Mouse (Mus musculus): ENCODE measurements around the gene Eif1ad.
"Not testable (repeated sequence)": the region's sequence is repeated elsewhere in the genome, so short reads cannot be mapped to it uniquely, and the experiment has no call there.

The Eif1ad gene

DNA sequence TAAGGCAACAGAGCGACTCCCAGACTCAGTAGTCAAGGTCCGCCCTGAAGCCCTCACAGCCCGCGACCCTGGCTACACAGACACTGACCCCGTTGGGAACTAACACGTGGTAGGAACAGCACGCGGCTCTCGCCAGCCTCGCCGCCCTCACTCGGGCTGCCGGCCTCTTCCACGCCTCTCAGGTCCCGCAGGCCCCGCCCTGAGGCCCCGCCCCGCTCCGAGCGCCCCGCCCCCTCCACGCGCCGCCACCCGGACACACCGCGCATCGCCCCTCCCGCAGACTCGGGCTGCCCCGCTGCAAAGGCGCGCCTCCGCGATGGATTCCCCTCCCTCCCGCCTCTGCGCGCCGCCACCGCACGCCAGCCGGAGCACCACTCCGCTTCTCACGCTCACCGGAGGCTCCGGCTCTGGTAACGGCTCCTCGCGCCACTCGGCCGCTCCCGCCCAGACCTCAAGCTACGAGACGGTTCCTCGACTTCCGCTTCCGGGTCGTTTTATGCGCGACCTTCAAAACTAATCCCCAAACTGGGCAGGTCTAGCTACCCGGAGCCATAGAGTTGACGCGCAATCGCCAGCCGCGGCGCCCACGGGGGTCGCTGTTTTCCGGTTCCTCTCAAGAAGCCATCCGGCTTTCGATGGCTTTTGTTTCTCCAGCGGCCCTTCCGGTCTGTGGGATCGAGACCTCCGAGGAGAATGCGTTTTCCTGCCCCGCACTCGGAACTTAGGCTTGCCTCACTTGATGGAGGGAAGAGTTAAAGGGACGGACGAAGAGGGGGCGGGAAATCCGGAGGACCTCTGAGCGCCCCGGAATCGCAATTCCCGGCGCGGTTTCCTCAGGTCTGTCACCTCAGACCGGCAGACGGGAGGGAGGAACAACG lies at the start of gene Eif1ad:
TSS of gene Eif1ad (plus strand) at position 567 of the 878 bp plus-strand sequence.
- peak; percentile 95 for DNase-seq

DNA sequence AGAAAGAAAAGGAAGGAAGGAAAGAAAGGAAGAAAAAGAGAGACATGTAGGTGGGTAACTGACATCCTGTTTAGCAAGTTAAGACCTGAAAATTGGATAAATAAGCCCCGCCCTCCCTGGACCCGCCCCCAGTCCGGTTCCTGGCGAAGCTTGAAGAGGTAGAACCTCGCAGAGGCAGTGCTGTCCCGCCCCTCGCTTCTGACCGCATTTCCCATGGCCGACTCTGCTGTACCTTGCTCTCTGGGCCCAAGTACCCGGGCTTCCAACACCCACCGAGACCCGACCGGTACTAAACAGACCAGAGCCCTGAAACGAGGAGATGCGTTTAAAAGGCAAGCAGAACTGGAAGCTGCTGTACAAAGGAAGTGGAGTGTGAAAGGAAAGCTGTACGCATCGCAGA lies 42.7 kb upstream of the Eif1ad start:
- DNase-seq, result no peak

DNA sequence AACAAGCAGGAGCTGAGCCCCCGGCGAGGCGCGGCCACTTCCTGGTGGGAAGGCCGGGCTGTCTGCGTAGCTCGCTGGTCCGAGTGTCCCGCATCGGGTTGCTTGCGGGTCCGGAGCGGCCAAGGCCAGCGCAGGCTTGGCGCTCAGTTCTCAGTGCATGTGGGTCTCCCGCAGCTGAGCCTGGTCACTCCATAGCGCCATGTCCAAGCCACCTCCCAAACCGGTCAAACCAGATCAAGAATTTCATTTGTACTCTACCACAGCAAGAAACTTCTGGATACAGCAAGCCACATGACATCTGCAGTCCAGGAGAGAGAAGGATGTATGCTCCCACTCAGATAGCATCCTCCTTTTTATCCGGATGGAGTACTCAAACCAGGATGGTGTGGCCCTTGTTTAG lies 38.6 kb upstream of the Eif1ad start:
- DNase-seq, result no peak

DNA sequence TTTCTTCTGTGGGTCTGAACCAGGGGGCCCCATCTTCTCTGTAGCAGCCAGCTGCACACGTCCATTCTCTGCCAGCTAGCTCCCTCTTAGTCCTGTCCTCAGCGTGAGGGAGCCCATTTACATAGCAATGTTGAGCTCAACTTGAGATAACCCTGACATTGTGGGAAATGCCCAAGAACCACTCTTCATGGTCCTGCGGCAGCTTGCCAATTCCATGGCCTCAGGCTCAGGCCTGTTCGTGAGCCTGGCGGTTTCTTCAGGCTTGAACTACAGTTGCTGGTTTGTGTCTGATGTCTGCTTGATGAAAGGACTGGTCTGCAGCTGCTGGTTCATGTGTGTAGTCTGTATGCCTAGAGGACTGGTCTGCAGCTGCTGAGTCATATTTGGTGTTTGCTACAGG lies 31.8 kb upstream of the Eif1ad start:
- no peak for DNase-seq

DNA sequence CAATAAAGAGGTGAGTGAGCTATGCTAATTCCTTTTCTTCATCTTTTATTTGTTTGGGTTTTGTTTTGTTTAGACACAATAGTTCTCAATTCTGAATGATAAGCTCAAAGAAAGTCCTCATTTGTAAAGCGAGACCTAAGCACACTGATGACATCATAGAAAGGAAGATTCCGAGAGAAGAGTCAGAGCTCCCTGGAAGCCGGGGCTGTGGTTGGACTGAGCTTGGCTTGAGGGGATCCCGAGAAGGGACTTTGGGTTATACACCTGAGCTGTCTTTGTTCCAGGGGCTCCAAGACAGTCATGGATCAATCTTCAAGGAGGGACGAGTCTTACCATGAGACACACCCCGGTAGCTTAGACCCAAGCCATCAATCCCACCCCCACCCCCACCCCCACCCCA lies 31.1 kb upstream of the Eif1ad start, which contains the start of gene Catsper1:
TSS of gene Catsper1 (plus strand) at position 301 of the 400 bp plus-strand sequence.
- no peak for DNase-seq

DNA sequence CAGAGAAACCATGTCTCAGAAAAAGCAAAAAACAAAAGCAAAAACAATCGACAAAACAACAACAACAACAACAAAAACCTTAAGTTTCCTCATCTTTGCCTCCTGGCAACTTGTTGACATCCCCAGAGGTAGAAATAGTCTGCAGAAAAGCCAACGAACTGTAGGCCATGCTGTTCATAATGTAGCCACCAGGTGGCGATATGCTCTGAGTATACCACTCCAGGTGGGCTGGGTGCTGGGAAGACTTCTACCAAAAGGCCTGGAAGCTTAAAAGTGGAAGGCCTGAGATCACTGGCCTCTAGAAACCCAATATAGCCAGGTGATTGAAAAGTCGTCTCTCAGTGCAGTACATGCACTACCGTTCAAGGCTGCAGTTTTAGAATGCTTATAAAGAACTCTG lies 28.6 kb upstream of the Eif1ad start:
- DNase-seq, result peak; percentile 50

DNA sequence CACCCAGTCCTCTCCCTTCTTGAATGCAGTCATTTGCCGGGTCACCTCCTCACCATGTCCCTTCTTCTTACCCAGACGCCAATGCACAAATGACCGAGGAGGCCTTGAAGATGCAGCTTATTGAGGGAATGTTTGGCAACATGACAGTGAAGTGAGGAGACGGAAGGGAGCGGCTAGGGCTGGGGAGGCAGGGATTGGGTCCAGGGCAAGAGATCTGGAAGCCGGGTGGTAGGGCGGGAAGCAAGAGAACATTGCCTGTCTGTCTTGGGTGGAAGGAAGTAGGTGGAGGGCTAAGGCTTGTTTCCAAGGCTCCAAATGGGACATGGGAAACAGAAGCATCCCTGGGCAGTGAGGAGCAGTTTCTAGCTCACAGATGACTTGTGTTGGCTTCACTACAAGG lies 25.2 kb upstream of the Eif1ad start:
- no peak for DNase-seq

DNA sequence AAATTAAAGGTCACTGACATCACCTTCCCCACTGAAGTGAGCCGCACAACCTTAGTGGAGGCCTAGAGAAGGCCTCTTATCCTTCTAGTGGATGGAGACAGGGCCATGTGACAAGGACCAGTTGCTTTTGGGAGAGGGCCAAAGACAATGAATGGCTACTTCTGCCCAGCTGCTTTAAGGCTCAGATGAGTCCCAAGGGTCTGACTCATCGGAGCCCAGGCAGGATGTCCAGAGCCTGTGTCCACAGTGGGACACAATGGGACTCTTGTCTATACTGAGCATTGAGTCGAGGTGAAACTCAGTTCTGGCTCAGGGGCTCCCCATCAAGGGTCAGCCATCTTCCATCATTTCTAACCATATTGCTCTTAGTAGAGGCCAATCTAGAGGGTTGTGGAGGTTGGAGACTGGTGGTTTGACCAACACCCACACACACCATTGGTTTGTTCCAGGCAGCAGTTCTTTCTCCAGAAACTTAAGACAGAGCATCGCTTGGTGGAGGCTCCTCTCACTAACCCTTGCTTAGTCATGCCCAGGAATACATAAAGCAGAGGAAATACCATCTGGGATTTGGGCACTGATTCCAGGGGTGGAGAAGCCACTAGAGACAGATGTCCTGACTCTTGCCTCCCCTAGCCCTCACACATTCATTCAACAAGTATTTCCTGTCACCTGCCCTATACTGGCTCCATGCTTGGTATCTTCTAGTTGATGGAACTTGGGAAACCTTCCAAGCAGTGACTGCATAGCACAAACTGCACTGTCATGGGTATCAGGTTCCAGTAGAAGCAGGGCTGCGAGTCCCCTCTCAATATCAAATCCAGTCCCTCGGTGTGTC lies 21.0 kb upstream of the Eif1ad start:
- no peak for DNase-seq

DNA sequence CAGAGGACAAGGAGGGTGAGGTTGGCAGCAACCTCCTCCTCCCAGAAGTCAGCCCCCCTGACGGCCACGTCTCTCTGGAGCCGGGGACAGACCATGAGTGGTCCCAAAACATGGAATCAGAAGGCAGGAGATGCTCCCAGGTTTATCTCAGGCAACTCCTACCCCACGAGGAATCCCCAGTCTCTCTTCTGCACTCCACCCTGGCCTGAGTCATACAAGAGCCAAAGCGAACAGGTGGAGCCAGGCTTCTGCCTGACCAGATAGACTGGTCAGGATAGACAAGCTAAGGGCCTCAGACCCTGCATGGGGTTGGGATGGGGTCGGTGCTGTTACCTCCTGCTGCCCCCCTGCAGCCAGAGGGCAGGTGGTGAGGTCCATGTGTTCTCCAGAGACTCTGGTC lies 18.5 kb upstream of the Eif1ad start:
- no peak for DNase-seq

DNA sequence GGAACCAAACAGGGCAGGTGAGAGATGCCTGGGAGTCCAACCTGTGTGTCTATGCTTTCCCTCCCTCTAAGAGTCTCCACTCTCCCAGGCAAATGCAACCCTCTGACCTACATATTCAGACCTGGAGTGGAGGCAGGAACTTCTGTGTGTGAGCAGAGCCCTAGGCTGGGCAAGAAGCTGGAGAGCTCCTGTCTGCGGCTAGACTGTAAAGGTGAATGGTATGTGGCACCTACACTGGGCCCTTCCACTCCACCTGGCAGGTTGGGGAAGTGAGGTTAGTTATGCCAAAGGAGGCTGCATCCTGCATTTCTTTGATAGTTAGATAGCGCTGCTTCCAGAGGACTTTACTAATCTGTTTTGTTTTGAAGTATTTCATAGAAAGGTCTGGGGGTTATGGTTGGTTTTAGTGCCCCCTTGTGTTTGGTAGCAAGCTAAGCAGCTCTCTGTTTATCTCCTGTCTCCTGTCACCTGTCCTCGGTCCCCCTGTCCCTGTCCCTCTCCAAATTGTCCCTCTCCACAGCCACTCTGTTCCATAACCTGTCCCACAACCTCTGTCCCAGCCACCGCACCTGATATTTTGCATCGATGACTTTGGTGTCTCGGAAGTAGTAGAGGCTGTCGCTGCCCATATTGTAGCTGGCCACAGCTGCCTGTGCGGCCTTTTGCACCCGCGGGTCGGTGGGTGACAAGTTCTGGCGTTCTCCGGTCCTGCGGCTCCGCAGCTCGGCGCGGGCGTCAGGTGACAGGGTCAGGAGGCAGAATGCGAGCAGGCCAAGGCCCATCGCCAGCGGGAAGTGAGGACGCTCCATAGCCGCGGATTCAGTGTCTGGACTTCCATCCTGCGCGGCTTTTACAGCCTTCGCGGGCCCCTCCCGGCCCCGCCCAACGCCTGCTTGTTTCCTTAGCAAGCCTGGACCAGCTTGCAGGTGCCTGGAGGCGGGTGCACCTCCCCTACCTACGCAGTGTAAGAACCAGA lies 17.7 kb upstream of the Eif1ad start:
- peak; percentile 43 for DNase-seq

DNA sequence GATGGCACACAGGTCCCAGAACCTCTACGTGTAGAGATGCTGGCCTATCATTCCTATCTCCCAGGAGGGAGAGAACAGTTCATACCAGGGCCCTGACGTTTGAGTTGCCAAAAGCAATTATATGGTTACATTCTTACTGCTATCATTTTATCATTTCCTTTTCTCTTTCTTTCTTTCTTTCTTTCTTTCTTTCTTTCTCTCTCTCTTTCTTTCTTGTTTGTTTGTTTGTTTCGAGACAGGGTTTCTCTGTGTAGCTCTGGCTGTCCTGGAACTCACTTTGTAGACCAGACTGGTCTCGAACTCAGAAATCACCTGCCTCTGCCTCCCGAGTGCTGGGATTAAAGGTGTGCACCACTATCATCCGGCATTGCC lies 17.1 kb upstream of the Eif1ad start, which contains the start of gene Cst6:
TSS of gene Cst6 (minus strand) at position 73 of the 372 bp plus-strand sequence.
- not testable (repeated sequence) for DNase-seq

DNA sequence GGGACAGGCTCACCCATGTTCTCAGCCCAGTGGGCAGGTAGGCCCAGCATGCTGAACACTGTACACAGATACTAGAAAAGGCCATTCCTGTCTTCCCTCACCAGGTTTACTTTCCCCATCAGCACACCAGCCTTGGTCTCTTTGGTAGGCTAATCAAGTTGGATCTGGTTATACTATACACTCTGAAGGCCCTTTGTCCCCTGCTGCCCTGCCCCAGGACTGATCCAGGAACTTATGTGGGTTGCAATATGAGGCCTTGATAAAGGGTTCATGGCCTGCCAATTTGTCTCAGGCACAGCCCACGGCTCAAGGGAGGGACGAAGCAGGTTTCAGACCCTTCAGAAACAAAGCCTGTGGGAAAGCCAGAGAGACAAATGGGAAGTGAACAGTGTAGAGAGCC lies 12.9 kb upstream of the Eif1ad start:
- DNase-seq, result no peak

DNA sequence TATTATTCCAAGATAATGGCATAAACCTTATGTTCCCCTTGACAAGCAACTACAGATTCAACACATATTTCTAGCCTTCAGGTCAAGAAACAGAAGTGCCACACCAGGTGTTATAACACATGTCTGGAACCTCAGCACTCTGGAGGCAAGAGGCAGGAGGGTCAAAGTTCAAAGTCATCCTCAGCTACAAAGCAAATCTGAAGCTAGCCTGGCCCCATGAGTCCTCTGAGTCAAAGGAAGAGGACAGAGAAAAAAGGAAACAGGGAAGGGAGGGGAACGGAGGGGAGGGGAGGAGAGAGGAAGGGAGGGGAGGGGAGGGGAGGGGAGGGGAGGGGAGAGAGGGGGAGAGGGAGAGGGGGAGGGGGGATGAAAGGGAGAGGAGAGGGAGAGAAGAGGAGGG lies 10.5 kb upstream of the Eif1ad start:
- DNase-seq, result no peak

DNA sequence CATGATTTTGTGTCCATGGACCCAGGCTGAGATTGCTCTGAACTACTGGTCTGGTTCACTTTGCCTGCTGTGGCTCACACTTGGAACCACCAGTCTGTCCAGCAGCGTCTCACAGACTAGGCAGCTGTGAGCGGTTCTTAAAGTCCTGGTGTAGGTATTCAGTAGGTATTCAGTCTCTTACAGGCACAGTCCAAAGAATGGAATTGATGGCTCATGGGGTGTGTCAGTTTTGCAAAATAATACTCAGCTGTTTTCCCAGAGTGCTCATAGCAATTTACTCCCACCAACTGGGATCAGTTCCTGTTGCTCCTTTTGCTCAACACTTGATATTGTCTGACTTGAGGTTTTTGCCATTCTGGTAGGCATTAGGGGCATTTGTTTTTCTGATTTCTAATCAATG lies 4.4 kb upstream of the Eif1ad start:
- DNase-seq, result no peak

DNA sequence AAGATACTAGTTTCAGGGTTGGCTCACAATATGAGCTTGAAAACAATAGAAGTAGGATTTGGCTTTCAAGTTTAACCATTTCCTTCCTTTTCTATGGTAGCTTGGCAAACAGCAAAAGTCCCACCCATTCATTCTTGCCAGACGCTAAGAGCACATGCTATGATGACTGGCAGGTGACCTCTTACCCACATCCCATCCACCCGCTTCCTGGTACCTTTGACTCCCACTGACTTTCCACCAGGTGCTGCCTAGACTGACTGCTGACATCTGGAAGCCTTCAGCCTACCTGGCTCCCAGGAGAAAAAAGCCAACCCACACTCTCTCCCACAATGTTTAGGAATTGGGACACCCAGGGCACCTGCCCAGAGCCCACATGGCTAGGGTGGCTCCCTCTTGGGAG lies 2.4 kb upstream of the Eif1ad start:
- DNase-seq, result no peak

DNA sequence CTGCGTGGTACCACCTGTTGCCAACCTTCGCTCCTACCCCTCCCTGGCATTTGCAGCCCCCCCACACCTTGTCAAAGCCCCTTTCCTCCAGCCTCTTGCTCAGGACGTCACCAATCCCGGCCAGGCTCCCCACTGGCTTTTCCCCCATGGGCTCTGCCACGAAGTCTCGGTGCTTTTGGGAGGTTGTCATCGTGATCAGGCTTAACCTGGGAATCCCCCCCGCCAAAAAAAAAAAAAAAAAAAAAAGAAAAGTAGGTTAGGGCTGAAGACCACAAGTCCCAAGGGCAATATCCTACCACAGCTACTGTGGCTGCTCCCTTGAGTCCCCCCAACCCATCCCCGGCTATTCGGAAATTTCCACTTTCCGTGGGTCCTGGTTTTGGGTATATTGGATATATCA lies 790 bp upstream of the Eif1ad start:
- DNase-seq, result no peak

DNA sequence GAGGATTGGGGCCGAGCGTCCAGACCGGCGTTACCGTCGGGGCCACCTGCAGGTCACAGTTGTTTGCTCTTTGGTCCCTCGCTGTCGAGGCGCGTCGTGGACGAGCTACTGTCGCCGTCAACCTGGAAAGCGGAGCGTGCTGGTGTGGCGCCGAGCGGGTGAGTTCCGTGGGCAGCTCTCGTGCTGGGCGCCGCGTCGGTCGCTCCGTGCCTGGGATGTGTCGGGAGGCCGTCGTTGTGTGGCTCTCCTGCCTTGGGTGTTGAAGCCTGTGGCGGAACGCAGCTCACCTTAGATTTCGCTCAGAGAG lies 465 bp downstream of the Eif1ad start, which contains the start of gene Banf1:
TSS of gene Banf1 (minus strand) at position 116 of the 307 bp plus-strand sequence.
- DNase-seq, result no peak

DNA sequence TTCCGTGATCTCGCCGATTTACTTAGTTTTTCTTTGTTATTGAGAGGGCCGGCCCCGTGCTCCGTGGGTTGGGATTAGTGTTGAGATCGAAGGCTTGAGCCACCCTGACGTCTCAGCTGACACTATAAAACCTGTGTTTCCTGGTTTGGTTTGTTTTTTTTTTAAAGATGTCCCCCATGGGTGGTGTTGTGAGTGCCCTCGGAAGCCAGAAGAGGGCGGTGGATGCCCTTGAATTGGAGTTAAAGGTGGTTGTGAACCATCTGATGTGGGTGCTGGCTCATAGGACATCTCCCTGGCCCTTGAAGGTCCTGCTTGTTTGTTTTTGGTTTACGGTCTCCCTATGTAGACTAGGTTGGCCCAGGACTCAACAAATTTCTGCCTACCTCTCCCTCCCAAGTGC lies 914 bp downstream of the Eif1ad start:
- no peak for DNase-seq

DNA sequence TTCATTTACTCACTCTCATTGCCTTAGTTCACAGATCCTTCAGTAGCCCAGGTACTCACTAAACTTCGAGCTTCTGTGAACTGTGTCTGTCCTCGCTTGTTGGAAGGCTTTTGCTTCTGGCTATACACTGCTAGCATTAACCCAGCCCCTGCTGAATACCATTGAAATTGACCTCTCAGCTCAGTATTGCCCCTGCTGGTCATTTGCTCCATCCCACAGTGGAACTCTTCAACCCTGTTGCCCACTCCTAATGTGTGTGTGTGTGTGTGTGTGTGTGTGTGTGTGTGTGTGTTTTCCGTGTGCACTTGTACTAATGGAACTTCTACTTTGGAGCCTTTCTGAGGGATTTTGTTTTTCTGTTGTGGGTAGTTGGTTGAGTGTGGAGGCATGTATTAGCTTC lies 4.4 kb downstream of the Eif1ad start:
- DNase-seq, result no peak

DNA sequence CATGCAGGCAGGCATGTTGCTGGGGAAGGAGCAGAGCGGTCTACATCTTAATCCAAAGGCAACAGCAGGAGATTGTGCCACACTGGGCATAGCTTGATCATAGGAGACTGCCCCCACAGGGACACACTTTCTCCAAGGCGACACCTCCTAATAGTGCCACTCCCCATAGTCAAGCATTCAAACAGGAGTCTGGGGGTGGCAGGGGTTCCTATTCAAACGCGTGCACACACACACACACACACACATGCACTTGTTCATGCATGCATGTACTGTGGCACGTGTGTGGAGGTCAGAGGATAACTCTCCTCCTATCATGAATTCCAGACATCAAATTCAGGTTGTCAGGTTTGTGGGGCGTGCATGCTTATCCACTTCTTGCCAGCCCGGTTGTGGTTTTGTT lies 6.2 kb downstream of the Eif1ad start:
- DNase-seq, result no peak

DNA sequence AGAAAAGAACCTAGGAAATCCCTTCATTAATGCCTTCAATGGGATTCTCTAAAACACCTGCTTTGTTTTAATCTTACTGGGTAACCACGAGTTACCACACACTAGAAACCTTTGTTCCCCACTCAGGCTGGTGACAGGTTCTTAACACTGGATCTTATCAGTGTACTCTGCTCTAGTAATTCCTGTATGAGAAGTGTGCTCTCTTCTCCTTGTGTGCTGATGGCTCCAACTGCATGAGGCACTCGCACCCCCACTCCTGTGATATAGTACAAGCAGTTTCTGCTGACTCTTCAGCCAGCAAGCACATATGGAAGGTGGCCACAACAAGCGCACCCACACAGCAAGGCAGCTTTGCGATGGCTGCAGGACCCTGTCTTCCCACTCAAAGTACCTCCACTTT lies 7.6 kb downstream of the Eif1ad start:
- DNase-seq, result no peak

DNA sequence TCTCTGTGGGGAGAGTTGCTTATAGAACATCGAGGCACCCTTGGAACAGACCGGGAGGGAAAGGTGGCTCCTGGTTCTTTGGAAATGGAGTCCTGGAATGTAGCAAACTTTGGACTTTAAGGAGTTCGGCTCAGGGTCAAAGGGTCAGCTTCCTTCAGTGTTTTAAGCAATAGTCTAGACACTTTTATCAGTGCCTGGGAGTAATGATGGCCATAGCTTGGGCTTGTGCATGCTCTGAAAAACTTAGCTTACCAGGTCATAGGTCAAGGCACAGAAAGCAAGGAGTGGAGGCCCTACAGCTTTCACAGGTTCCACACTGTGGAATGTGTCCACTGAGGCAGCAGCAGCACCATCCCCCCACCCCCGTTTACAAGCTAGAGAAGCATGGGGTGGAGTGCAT lies 8.2 kb downstream of the Eif1ad start:
- no peak for DNase-seq

DNA sequence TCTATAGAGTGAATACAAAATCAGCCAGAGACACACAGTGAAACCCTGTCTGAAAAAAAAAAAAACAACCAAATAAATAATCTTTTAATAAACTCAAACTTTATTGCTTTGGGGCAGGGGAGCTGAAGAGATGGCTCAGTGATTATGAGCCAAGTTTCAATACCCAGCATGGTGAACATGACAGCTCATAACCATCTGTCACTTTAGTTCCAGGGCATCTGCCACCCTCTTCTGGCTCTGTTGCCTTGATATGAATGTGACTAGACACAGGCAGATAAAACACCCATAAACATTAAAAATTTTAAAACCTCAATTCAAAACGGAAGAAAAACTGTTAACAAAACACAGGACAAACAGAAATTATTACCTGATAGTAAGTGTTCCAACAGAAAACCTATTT lies 10.9 kb downstream of the Eif1ad start:
- DNase-seq, result no peak
